Mouse (Mus musculus) lung, postnatal 36 days (tissue): ENCODE data around the gene Ovol2.
"Not testable (repeated sequence)": the region's sequence is repeated elsewhere in the genome, so short reads cannot be mapped to it uniquely, and the experiment has no call there.

Experiments
- DNase-seq: peaks from one replicate; pipeline ENCODE4 v3.0.0; 2022; ENCODE audit warnings: mixed read lengths

Ovol2 gene

GRCm38 (mm10) chr2:144331401-144332302 lies at the start of gene Ovol2:
Gene Ovol2, minus strand, starts transcription at chr2:144332146.
- DNase-seq: peak; percentile 88

- no peak for DNase-seq
Observed at GRCm38 (mm10) chr2:144381741-144382140, 49.8 kb upstream of the Ovol2 start.

GRCm38 (mm10) chr2:144381293-144381692 lies 49.3 kb upstream of the Ovol2 start:
- no peak for DNase-seq

- DNase-seq: no peak
Observed at GRCm38 (mm10) chr2:144375063-144375703, 43.2 kb upstream of the Ovol2 start.

- no peak for DNase-seq
Observed at GRCm38 (mm10) chr2:144373063-144373462, 41.1 kb upstream of the Ovol2 start.

- DNase-seq: no peak
Observed at GRCm38 (mm10) chr2:144371566-144371965, 39.6 kb upstream of the Ovol2 start.

- no peak for DNase-seq
Observed at GRCm38 (mm10) chr2:144369511-144369910, 37.6 kb upstream of the Ovol2 start.

GRCm38 (mm10) chr2:144369020-144369421 lies 37.1 kb upstream of the Ovol2 start:
- no peak for DNase-seq

- DNase-seq: peak; percentile 99
Observed at GRCm38 (mm10) chr2:144368400-144369019, 36.6 kb upstream of the Ovol2 start, which contains the start of the genes Kat14 and Pet117. Gene Kat14, plus strand, starts transcription at chr2:144368983. Gene Pet117, plus strand, starts transcription at chr2:144368996.

GRCm38 (mm10) chr2:144352843-144353242 lies 20.9 kb upstream of the Ovol2 start:
- DNase-seq: no peak

GRCm38 (mm10) chr2:144348525-144348924 lies 16.6 kb upstream of the Ovol2 start:
- DNase-seq: no peak

GRCm38 (mm10) chr2:144343158-144343557 lies 11.2 kb upstream of the Ovol2 start:
- DNase-seq: no peak

GRCm38 (mm10) chr2:144338149-144338548 lies 6.2 kb upstream of the Ovol2 start:
- DNase-seq: not testable (repeated sequence)

- no peak for DNase-seq
Observed at GRCm38 (mm10) chr2:144337701-144338100, 5.8 kb upstream of the Ovol2 start.

GRCm38 (mm10) chr2:144337230-144337629 lies 5.3 kb upstream of the Ovol2 start:
- no peak for DNase-seq

- DNase-seq: peak; percentile 8
Observed at GRCm38 (mm10) chr2:144333138-144333842, 1.3 kb upstream of the Ovol2 start.

GRCm38 (mm10) chr2:144332486-144332885 lies 540 bp upstream of the Ovol2 start:
- DNase-seq: no peak

GRCm38 (mm10) chr2:144330960-144331371 lies 980 bp downstream of the Ovol2 start:
- peak; percentile 34 for DNase-seq

GRCm38 (mm10) chr2:144330352-144330959 lies 1.5 kb downstream of the Ovol2 start:
- DNase-seq: peak; percentile 10

- no peak for DNase-seq
Observed at GRCm38 (mm10) chr2:144329937-144330336, 2.0 kb downstream of the Ovol2 start.

- no peak for DNase-seq
Observed at GRCm38 (mm10) chr2:144329451-144329850, 2.5 kb downstream of the Ovol2 start.

GRCm38 (mm10) chr2:144324218-144324617 lies 7.7 kb downstream of the Ovol2 start:
- DNase-seq: no peak
